Mouse (Mus musculus): Measurements from ENCODE around the gene Slc4a1. TPM values are rescaled to one million over a fixed set of nuclear protein-coding genes. Genes with fewer than 3 reads are reported as not detected.

Slc4a1 gene
- polyA plus RNA-seq, 1 experiment: 0.48 TPM

DNA sequence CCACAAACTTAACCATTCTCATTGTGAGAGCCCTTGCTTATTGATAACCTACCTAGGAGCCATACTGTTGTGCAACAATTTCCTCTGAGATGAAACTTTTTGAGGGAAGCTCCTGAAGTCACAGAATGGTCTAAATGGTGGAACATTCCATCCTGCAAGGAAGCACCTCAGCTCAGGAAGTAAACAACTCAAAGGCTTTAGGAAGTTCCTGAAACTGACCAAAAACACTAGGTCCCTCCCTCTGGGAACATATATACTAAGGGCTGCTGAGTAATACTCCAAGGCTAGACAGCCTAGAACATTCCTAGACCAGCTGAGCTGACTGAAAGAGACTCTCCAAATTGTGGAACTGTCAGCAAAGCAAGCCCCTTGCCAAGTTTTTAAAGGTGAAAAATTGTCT, 32.9 kb downstream of the Slc4a1 start:
- Histone ChIP-seq H3K4me1 (ENCODE audit: control insufficient read depth, insufficient read depth, low read length) (peaks cover 15% of the 10 kb centered on the region), H3K27me3 (ENCODE audit: control insufficient read depth, insufficient read depth, low read length, poor library complexity, severe bottlenecking) (no peaks in the 10 kb centered on the region)

DNA sequence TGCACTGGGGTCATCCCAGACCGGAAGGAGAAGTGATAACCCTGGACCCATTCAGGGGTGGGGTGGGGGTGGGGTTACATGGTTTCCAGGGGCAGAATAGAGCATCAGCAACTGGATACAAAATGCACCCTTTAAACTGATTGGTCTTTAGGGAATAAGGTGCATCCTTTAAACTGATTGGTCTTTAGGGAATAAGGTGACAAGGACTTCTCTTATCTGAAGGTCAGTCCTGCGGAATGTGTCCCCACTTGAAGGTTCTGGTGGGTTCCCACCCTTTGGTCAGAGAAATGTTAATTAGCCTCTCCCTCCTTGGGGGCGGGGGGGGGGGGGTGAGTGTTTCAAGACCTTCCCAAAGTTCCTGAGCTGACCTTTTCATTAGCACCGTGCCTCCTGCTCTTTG, 34.2 kb downstream of the Slc4a1 start:
- no peak for TF ChIP-seq POLR2A (IDR thresholded peaks at IDR 0.05; ENCODE audit: insufficient read depth, low read length)
- no peak for TF ChIP-seq CTCF (IDR thresholded peaks at IDR 0.05; ENCODE audit: low read depth, low read length)
- TF ChIP-seq EP300 (IDR thresholded peaks at IDR 0.05; ENCODE audit: insufficient read depth, low read depth, low read length): 0 out of 2 replicates have a peak, but pooled peaks have one; percentile 47
- H3K27ac ChIP-seq (ENCODE audit: insufficient read depth, low read length): peak overlapping the region; percentile 99
- H3K4me3 ChIP-seq (ENCODE audit: low read depth, low read length): no peak overlapping the region
- H3K4me1 ChIP-seq (ENCODE audit: control insufficient read depth, insufficient read depth, low read length): peaks cover 15% of the 10 kb centered on the region
- no peaks in the 10 kb centered on the region; the same call in 1 of the 2 replicates for H3K36me3 ChIP-seq (ENCODE audit: control insufficient read depth, insufficient read depth, low read length, poor library complexity, severe bottlenecking)
- H3K9ac ChIP-seq (ENCODE audit: low read depth, poor library complexity, severe bottlenecking): peak overlapping the region; percentile 80
- H3K9me3 ChIP-seq (replicated peaks; ENCODE audit: control insufficient read depth, insufficient read depth, low read length, poor library complexity, severe bottlenecking): peaks cover 3% of the 10 kb centered on the region; the same call in 1 of the 2 replicates
- H3K27me3 ChIP-seq (ENCODE audit: control insufficient read depth, insufficient read depth, low read length, poor library complexity, severe bottlenecking): no peaks in the 10 kb centered on the region

More for the DNA sequence above, 32.9 kb downstream of the Slc4a1 start:
- Histone ChIP-seq H3K36me3 (ENCODE audit: control insufficient read depth, insufficient read depth, low read length, poor library complexity, severe bottlenecking) (no peaks in the 10 kb centered on the region; the same call in 1 of the 2 replicates), H3K4me3 (ENCODE audit: low read depth, low read length) (no peak overlapping the region), H3K9ac (ENCODE audit: low read depth, poor library complexity, severe bottlenecking) (no peak overlapping the region), H3K9me3 (replicated peaks; ENCODE audit: control insufficient read depth, insufficient read depth, low read length, poor library complexity, severe bottlenecking) (peaks cover 3% of the 10 kb centered on the region; the same call in 1 of the 2 replicates), H3K27ac (ENCODE audit: insufficient read depth, low read length) (peak overlapping the region; percentile 64)
- TF ChIP-seq CTCF (IDR thresholded peaks at IDR 0.05; ENCODE audit: low read depth, low read length) (no peak), EP300 (IDR thresholded peaks at IDR 0.05; ENCODE audit: insufficient read depth, low read depth, low read length) (no peak), POLR2A (IDR thresholded peaks at IDR 0.05; ENCODE audit: insufficient read depth, low read length) (no peak)

DNA sequence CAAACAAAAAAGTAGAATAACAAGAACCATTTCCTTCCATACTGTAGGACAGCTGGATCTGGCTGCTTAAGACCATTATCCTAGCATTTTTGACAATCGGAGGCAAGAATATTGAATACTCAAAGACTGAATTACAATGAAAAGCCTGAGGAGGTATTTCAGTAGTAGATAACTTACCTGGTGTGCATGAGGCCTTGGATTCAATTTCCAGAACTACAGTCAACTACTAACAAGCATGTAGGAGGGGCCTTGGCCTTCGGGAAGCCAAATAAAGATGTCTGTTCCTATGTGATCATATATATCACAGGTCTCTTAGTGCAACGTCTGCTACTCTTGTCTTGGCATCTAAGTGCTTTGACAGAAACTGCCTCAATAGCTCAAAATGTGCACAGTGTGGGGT, 36.0 kb downstream of the Slc4a1 start:
- Histone ChIP-seq H3K9ac (ENCODE audit: low read depth, poor library complexity, severe bottlenecking) (peak overlapping the region; percentile 34; the same call in 1 of the 2 replicates), H3K27ac (ENCODE audit: insufficient read depth, low read length) (peak overlapping the region; percentile 97), H3K27me3 (ENCODE audit: control insufficient read depth, insufficient read depth, low read length, poor library complexity, severe bottlenecking) (no peaks in the 10 kb centered on the region), H3K4me3 (ENCODE audit: low read depth, low read length) (no peak overlapping the region), H3K4me1 (ENCODE audit: control insufficient read depth, insufficient read depth, low read length) (peaks cover 15% of the 10 kb centered on the region), H3K9me3 (replicated peaks; ENCODE audit: control insufficient read depth, insufficient read depth, low read length, poor library complexity, severe bottlenecking) (peaks cover 3% of the 10 kb centered on the region; the same call in 1 of the 2 replicates), H3K36me3 (ENCODE audit: control insufficient read depth, insufficient read depth, low read length, poor library complexity, severe bottlenecking) (no peaks in the 10 kb centered on the region; the same call in 1 of the 2 replicates)
- no peak for TF ChIP-seq POLR2A (IDR thresholded peaks at IDR 0.05; ENCODE audit: insufficient read depth, low read length)
- no peak for TF ChIP-seq CTCF (IDR thresholded peaks at IDR 0.05; ENCODE audit: low read depth, low read length)
- TF ChIP-seq EP300 (IDR thresholded peaks at IDR 0.05; ENCODE audit: insufficient read depth, low read depth, low read length): no peak

DNA sequence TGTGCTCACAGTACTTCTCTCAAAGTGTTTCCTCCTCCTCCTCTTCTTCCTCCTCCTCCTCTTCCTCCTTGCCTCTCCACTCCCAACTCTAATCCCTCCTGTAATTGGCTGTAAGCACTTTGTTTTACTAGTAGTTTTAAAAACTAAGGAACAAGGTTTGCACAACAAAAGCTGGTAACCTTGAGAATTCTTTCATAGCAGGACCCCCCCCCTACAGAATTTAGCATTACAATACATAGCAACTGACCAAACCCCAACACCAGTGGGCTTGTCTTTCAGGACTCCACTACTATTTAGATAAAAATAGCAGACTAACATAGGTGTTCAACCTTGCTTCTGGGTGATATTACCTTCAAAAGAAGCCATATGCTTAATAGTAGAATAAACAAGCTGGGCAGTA, 36.5 kb downstream of the Slc4a1 start:
- TF ChIP-seq EP300 (IDR thresholded peaks at IDR 0.05; ENCODE audit: insufficient read depth, low read depth, low read length): no peak
- no peak for TF ChIP-seq CTCF (IDR thresholded peaks at IDR 0.05; ENCODE audit: low read depth, low read length)
- TF ChIP-seq POLR2A (IDR thresholded peaks at IDR 0.05; ENCODE audit: insufficient read depth, low read length): no peak
- no peaks in the 10 kb centered on the region for H3K27me3 ChIP-seq (ENCODE audit: control insufficient read depth, insufficient read depth, low read length, poor library complexity, severe bottlenecking)
- peak overlapping the region; percentile 74 for H3K9ac ChIP-seq (ENCODE audit: low read depth, poor library complexity, severe bottlenecking)

DNA sequence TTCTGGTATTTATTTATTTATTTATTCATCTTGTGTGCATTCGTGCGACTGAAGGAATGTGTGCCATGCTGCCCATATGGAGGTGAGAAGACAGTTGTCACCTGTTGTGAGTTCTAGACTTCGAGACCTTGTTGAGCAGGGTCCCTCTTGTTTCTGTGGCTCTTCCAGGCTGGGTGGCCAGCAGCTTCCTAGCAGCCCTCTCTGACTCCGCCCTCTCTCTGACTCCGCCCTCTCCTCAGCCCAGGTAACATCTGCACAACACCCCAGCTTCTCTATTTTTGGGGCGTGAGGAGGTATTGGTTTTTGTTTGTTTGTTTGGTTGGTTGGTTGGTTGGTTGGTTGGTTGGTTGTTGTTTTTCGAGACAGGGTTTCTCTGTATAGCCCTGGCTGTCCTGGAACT, 38.2 kb downstream of the Slc4a1 start:
- peak overlapping the region; percentile 74; the same call in 1 of the 2 replicates for H3K9ac ChIP-seq (ENCODE audit: low read depth, poor library complexity, severe bottlenecking)
- TF ChIP-seq CTCF (IDR thresholded peaks at IDR 0.05; ENCODE audit: low read depth, low read length): no peak
- H3K4me1 ChIP-seq (ENCODE audit: control insufficient read depth, insufficient read depth, low read length): peaks cover 15% of the 10 kb centered on the region
- no peaks in the 10 kb centered on the region for H3K36me3 ChIP-seq (ENCODE audit: control insufficient read depth, insufficient read depth, low read length, poor library complexity, severe bottlenecking)
- no peak overlapping the region; the same call in 1 of the 2 replicates for H3K4me3 ChIP-seq (ENCODE audit: low read depth, low read length)
- H3K9me3 ChIP-seq (replicated peaks; ENCODE audit: control insufficient read depth, insufficient read depth, low read length, poor library complexity, severe bottlenecking): no peaks in the 10 kb centered on the region
- no peaks in the 10 kb centered on the region for H3K27me3 ChIP-seq (ENCODE audit: control insufficient read depth, insufficient read depth, low read length, poor library complexity, severe bottlenecking)
- H3K27ac ChIP-seq (ENCODE audit: insufficient read depth, low read length): peak overlapping the region; percentile 94

More for the DNA sequence above, 36.5 kb downstream of the Slc4a1 start:
- Histone ChIP-seq H3K9me3 (replicated peaks; ENCODE audit: control insufficient read depth, insufficient read depth, low read length, poor library complexity, severe bottlenecking) (peaks cover 3% of the 10 kb centered on the region; the same call in 1 of the 2 replicates), H3K36me3 (ENCODE audit: control insufficient read depth, insufficient read depth, low read length, poor library complexity, severe bottlenecking) (no peaks in the 10 kb centered on the region; the same call in 1 of the 2 replicates), H3K27ac (ENCODE audit: insufficient read depth, low read length) (peak overlapping the region; percentile 97), H3K4me1 (ENCODE audit: control insufficient read depth, insufficient read depth, low read length) (peaks cover 13% of the 10 kb centered on the region), H3K4me3 (ENCODE audit: low read depth, low read length) (no peak overlapping the region)

DNA sequence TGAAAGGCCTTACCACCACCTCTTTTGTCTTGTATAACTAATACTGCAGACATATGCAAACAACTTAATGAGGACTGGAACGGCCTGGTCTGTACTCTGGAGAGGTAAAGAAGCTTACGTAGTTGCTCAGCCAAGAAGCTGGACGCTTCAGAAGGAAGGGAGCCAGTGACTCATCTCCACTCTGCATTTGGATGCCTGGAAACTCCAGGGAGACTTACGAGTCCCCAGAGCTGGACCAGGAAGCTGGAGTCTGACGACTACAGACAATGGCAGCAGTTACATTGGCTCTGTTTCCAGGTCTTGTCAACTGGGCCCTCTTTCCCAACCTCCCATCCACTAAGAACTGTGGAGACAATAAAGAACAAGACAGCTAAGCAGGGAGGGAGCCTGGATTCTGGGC, 38.8 kb downstream of the Slc4a1 start:
- 0 out of 2 replicates have a peak overlapping the region, but pooled peaks have one; percentile 31 for H3K9ac ChIP-seq (ENCODE audit: low read depth, poor library complexity, severe bottlenecking)
- no peaks in the 10 kb centered on the region for H3K36me3 ChIP-seq (ENCODE audit: control insufficient read depth, insufficient read depth, low read length, poor library complexity, severe bottlenecking)
- no peak for TF ChIP-seq POLR2A (IDR thresholded peaks at IDR 0.05; ENCODE audit: insufficient read depth, low read length)
- TF ChIP-seq EP300 (IDR thresholded peaks at IDR 0.05; ENCODE audit: insufficient read depth, low read depth, low read length): 0 out of 2 replicates have a peak, but pooled peaks have one; percentile 10
- no peaks in the 10 kb centered on the region for H3K9me3 ChIP-seq (replicated peaks; ENCODE audit: control insufficient read depth, insufficient read depth, low read length, poor library complexity, severe bottlenecking)
- peaks cover 15% of the 10 kb centered on the region for H3K4me1 ChIP-seq (ENCODE audit: control insufficient read depth, insufficient read depth, low read length)
- no peaks in the 10 kb centered on the region for H3K27me3 ChIP-seq (ENCODE audit: control insufficient read depth, insufficient read depth, low read length, poor library complexity, severe bottlenecking)
- peak overlapping the region; percentile 62 for H3K27ac ChIP-seq (ENCODE audit: insufficient read depth, low read length)
- H3K4me3 ChIP-seq (ENCODE audit: low read depth, low read length): no peak overlapping the region

Data from ES-Bruce4 (cell line).